Mouse (Mus musculus): ENCODE measurements at regions not wholly inside any gene's neighbourhood (a gene's known extent, or its start where the extent isn't known, plus 50 kb on each side); places are given as distances from the start of the nearest gene placed in this dataset.

- Histone ChIP-seq H3K9ac (replicated peaks; ENCODE audit: low read depth, low read length) (no peak overlapping the region), H3K4me2 (ENCODE audit: low read length) (no peak overlapping the region), H3K9me3 (ENCODE audit: control insufficient read depth, low read length) (no peaks in the 10 kb centered on the region), H3K36me3 (ENCODE audit: control insufficient read depth, insufficient read depth) (no peaks in the 10 kb centered on the region), H3K4me1 (replicated peaks; ENCODE audit: control insufficient read depth, insufficient read depth, low read length) (peaks cover 12% of the 10 kb centered on the region), H3K27me3 (replicated peaks; ENCODE audit: control insufficient read depth, insufficient read depth, low read length) (no peaks in the 10 kb centered on the region; the same call in 1 of the 2 replicates), H3K27ac (ENCODE audit: low read length) (no peak overlapping the region), H3K4me3 (replicated peaks; ENCODE audit: low read length) (no peak overlapping the region)
- WGBS = 76% methylated on average over 2 of the region's 2 CpGs
- ATAC-seq = no peak
Observed at GRCm38 (mm10) chr8:35877581-35877980, 112.0 kb downstream of the Gm19410 start.

- H3K9ac ChIP-seq (replicated peaks; ENCODE audit: low read depth, low read length) = no peak overlapping the region
- no peak overlapping the region for H3K27ac ChIP-seq (ENCODE audit: low read length)
- no peaks in the 10 kb centered on the region; the same call in 1 of the 2 replicates for H3K27me3 ChIP-seq (replicated peaks; ENCODE audit: control insufficient read depth, insufficient read depth, low read length)
- H3K36me3 ChIP-seq (ENCODE audit: control insufficient read depth, insufficient read depth) = no peaks in the 10 kb centered on the region
- H3K4me2 ChIP-seq (ENCODE audit: low read length) = no peak overlapping the region
- 78% methylated on average over 5 of the region's 5 CpGs for WGBS
- H3K4me3 ChIP-seq (replicated peaks; ENCODE audit: low read length) = no peak overlapping the region
- H3K4me1 ChIP-seq (replicated peaks; ENCODE audit: control insufficient read depth, insufficient read depth, low read length) = peaks cover 19% of the 10 kb centered on the region
- H3K9me3 ChIP-seq (ENCODE audit: control insufficient read depth, low read length) = peaks cover 4% of the 10 kb centered on the region; the same call in 1 of the 2 replicates
- no peak for ATAC-seq
Observed at GRCm38 (mm10) chr8:35881810-35882209, 116.2 kb downstream of the Gm19410 start.

- Histone ChIP-seq H3K27me3 (replicated peaks; ENCODE audit: control insufficient read depth, insufficient read depth, low read length) (no peaks in the 10 kb centered on the region; the same call in 1 of the 2 replicates), H3K9ac (replicated peaks; ENCODE audit: low read depth, low read length) (peak overlapping the region; percentile 43; the same call in 1 of the 2 replicates), H3K9me3 (ENCODE audit: control insufficient read depth, low read length) (peaks cover 4% of the 10 kb centered on the region; the same call in 1 of the 2 replicates), H3K36me3 (ENCODE audit: control insufficient read depth, insufficient read depth) (no peaks in the 10 kb centered on the region), H3K4me3 (replicated peaks; ENCODE audit: low read length) (0 out of 2 replicates have a peak overlapping the region, but pooled peaks have one; percentile 2), H3K4me1 (replicated peaks; ENCODE audit: control insufficient read depth, insufficient read depth, low read length) (peaks cover 15% of the 10 kb centered on the region), H3K27ac (ENCODE audit: low read length) (peak overlapping the region; percentile 85), H3K4me2 (ENCODE audit: low read length) (peak overlapping the region; percentile 39)
- WGBS = 5% methylated on average over 12 of the region's 12 CpGs
- ATAC-seq = peak; percentile 84
Observed at GRCm38 (mm10) chr8:35882638-35883455, 117.3 kb downstream of the Gm19410 start.

DNA sequence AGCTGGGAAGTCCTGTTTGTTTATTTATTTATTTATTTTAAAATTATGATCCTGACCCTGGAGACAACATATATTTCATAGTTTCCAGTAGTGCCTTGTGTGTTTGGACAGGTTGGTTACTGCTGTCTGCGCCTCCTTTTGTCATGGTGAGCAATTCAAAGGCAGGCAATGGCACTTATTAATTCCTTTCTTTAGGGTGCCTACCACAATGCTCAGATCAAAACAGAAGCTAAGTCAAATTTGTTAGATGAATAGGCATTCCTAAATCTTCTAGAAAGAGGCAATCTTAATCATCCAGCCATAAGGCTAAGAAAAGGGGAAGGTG, 117.8 kb downstream of the Gm19410 start:
- H3K4me3 ChIP-seq (replicated peaks; ENCODE audit: low read length) = no peak overlapping the region

GRCm38 (mm10) chr8:35884545-35884944, 119.0 kb downstream of the Gm19410 start:
- no peak for ATAC-seq
- Histone ChIP-seq H3K9me3 (ENCODE audit: control insufficient read depth, low read length) (peaks cover 4% of the 10 kb centered on the region; the same call in 1 of the 2 replicates), H3K4me3 (replicated peaks; ENCODE audit: low read length) (no peak overlapping the region), H3K36me3 (ENCODE audit: control insufficient read depth, insufficient read depth) (no peaks in the 10 kb centered on the region), H3K4me1 (replicated peaks; ENCODE audit: control insufficient read depth, insufficient read depth, low read length) (peaks cover 15% of the 10 kb centered on the region), H3K27ac (ENCODE audit: low read length) (0 out of 2 replicates have a peak overlapping the region, but pooled peaks have one; percentile 8), H3K9ac (replicated peaks; ENCODE audit: low read depth, low read length) (no peak overlapping the region), H3K27me3 (replicated peaks; ENCODE audit: control insufficient read depth, insufficient read depth, low read length) (no peaks in the 10 kb centered on the region; the same call in 1 of the 2 replicates), H3K4me2 (ENCODE audit: low read length) (no peak overlapping the region)
- 65% methylated on average over 6 of the region's 6 CpGs for WGBS

More for the DNA sequence above, 117.8 kb downstream of the Gm19410 start:
- H3K36me3 ChIP-seq (ENCODE audit: control insufficient read depth, insufficient read depth) = no peaks in the 10 kb centered on the region
- peaks cover 15% of the 10 kb centered on the region for H3K4me1 ChIP-seq (replicated peaks; ENCODE audit: control insufficient read depth, insufficient read depth, low read length)
- WGBS = 6% methylated on average over 1 of the region's 1 CpGs
- peak; percentile 70 for ATAC-seq
- H3K9me3 ChIP-seq (ENCODE audit: control insufficient read depth, low read length) = peaks cover 4% of the 10 kb centered on the region; the same call in 1 of the 2 replicates
- peak overlapping the region; percentile 46 for H3K27ac ChIP-seq (ENCODE audit: low read length)
- no peak overlapping the region for H3K9ac ChIP-seq (replicated peaks; ENCODE audit: low read depth, low read length)
- H3K27me3 ChIP-seq (replicated peaks; ENCODE audit: control insufficient read depth, insufficient read depth, low read length) = no peaks in the 10 kb centered on the region; the same call in 1 of the 2 replicates
- peak overlapping the region; percentile 39 for H3K4me2 ChIP-seq (ENCODE audit: low read length)

- Histone ChIP-seq H3K36me3 (ENCODE audit: control insufficient read depth, insufficient read depth) (no peaks in the 10 kb centered on the region), H3K4me2 (ENCODE audit: low read length) (no peak overlapping the region), H3K4me3 (replicated peaks; ENCODE audit: low read length) (no peak overlapping the region), H3K9me3 (ENCODE audit: control insufficient read depth, low read length) (peaks cover 4% of the 10 kb centered on the region; the same call in 1 of the 2 replicates), H3K27ac (ENCODE audit: low read length) (no peak overlapping the region), H3K9ac (replicated peaks; ENCODE audit: low read depth, low read length) (no peak overlapping the region), H3K4me1 (replicated peaks; ENCODE audit: control insufficient read depth, insufficient read depth, low read length) (no peaks in the 10 kb centered on the region), H3K27me3 (replicated peaks; ENCODE audit: control insufficient read depth, insufficient read depth, low read length) (no peaks in the 10 kb centered on the region)
- 93% methylated on average over 4 of the region's 4 CpGs for WGBS
- no peak for ATAC-seq
Observed at GRCm38 (mm10) chr8:35890083-35890482, 124.5 kb downstream of the Gm19410 start.

DNA sequence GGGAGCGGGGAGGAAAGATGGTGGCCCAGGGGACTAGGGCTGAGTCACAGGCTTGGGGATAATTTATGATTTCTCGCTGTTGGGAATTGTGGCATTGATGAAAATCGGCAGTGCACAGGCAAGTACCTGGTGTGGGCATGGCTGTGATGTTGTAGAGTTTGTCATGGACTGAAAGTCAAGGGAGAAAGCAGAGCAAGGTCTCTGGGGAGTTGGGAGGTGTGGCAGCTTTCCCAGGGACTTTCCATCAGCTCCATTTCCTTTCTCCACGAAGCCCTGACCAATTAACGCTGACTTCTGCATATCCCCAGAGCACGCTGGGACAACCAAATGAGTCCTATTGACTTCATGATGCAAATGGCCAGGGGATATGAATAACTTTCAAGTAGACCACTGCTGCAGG, 126.2 kb downstream of the Gm19410 start:
- ATAC-seq = no peak
- Histone ChIP-seq H3K4me2 (ENCODE audit: low read length) (no peak overlapping the region), H3K36me3 (ENCODE audit: control insufficient read depth, insufficient read depth) (no peaks in the 10 kb centered on the region), H3K27ac (ENCODE audit: low read length) (no peak overlapping the region), H3K9ac (replicated peaks; ENCODE audit: low read depth, low read length) (no peak overlapping the region), H3K4me3 (replicated peaks; ENCODE audit: low read length) (no peak overlapping the region), H3K9me3 (ENCODE audit: control insufficient read depth, low read length) (no peaks in the 10 kb centered on the region), H3K27me3 (replicated peaks; ENCODE audit: control insufficient read depth, insufficient read depth, low read length) (no peaks in the 10 kb centered on the region), H3K4me1 (replicated peaks; ENCODE audit: control insufficient read depth, insufficient read depth, low read length) (no peaks in the 10 kb centered on the region)
- WGBS = 84% methylated on average over 6 of the region's 6 CpGs

DNA sequence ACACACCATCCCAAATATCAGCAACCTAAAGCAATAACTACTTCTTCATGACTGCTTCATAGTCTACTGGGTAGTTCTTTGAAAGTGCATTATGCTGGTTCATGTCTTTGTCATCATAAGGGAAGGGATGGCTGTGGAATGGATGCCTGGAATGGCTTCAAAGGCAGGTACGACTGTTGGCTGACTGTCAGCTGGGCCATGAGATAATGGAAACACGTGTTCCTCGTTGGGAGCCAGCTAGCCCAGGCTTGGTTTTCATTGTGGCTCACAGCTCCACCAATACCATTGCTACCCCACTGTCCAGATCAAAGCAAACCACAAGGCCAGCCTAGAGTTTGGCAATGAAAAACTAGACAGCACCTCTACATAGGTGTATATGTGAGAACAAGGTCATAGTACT, 132.9 kb downstream of the Gm19410 start:
- Histone ChIP-seq H3K9ac (replicated peaks; ENCODE audit: low read depth, low read length) (no peak overlapping the region), H3K4me1 (replicated peaks; ENCODE audit: control insufficient read depth, insufficient read depth, low read length) (no peaks in the 10 kb centered on the region), H3K36me3 (ENCODE audit: control insufficient read depth, insufficient read depth) (no peaks in the 10 kb centered on the region), H3K9me3 (ENCODE audit: control insufficient read depth, low read length) (no peaks in the 10 kb centered on the region), H3K4me2 (ENCODE audit: low read length) (no peak overlapping the region), H3K27me3 (replicated peaks; ENCODE audit: control insufficient read depth, insufficient read depth, low read length) (no peaks in the 10 kb centered on the region), H3K27ac (ENCODE audit: low read length) (no peak overlapping the region), H3K4me3 (replicated peaks; ENCODE audit: low read length) (no peak overlapping the region)
- no peak for ATAC-seq
- 77% methylated on average over 3 of the region's 3 CpGs for WGBS

DNA sequence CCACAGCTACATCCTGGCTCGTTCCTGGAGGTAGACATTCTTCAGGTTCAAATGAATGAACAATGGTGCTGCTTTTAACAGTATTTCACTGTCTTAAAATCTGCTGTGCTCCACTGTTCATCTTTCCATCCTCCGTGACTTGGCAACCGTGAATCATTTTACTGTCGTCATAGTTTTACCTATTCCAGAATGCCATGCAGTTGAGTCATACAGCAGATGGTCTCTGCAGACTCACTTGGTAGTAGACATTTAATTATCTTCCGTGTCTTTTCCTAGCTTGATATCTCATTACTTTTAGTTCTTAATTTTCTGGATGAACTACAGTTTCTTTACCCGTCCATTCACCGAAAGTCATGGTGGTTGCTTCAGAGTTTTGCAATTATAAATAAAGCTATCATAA, 135.9 kb downstream of the Gm19410 start:
- Histone ChIP-seq H3K4me3 (replicated peaks; ENCODE audit: low read length) (no peak overlapping the region), H3K27ac (ENCODE audit: low read length) (no peak overlapping the region), H3K4me1 (replicated peaks; ENCODE audit: control insufficient read depth, insufficient read depth, low read length) (peaks cover 3% of the 10 kb centered on the region; the same call in 1 of the 2 replicates), H3K27me3 (replicated peaks; ENCODE audit: control insufficient read depth, insufficient read depth, low read length) (no peaks in the 10 kb centered on the region), H3K9me3 (ENCODE audit: control insufficient read depth, low read length) (no peaks in the 10 kb centered on the region), H3K9ac (replicated peaks; ENCODE audit: low read depth, low read length) (no peak overlapping the region), H3K4me2 (ENCODE audit: low read length) (no peak overlapping the region), H3K36me3 (ENCODE audit: control insufficient read depth, insufficient read depth) (no peaks in the 10 kb centered on the region)
- 88% methylated on average over 7 of the region's 7 CpGs for WGBS
- ATAC-seq = no peak

All from forebrain, embryonic 16.5 days (tissue).